Mouse (Mus musculus) liver, adult 2 months (tissue): ENCODE measurements around the gene Utrn.

Experiments
- CTCF ChIP-seq: fragments of 200-500 bp; IDR thresholded peaks from 2 replicates; pipeline ENCODE4 v1.5.1; 2011; ENCODE audit warnings: low read depth, low read length, control low read depth
- POLR2A ChIP-seq: fragments of 200-500 bp; IDR thresholded peaks from 2 replicates; pipeline ENCODE4 v1.6.1; 2011; ENCODE audit warnings: low read length, control low read depth; ENCODE audit not compliant: insufficient read depth; ENCODE audit errors: extremely low read depth

DNA sequence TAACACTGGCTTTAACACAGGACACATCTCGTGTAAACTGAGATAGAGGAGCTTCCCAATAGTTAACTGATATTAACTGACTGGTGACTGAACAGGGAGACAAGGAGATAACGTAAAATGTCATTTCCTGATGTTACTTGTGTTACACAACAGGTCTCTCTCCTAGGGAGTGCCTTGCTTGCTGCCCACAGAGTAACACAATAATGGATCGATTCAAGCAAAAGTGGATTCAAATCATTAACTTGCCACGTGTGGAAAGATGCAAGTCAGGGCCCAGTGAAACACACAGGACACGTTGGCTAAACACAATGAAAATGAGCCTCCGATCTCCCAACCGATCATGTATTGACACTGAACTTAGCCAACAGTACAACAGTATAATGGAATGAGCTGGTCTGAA is 281.1 kb downstream of the Utrn start:
- no peak for TF ChIP-seq CTCF
- no peak for TF ChIP-seq POLR2A
